Mouse (Mus musculus) left cerebral cortex, postnatal 10 days (tissue): Measurements from ENCODE around the gene Ppp2r5a. TPM values are rescaled to one million over a fixed set of nuclear protein-coding genes. Genes with fewer than 3 reads are reported as not detected.
"Not testable (repeated sequence)": the region's sequence is repeated elsewhere in the genome, so short reads cannot be mapped to it uniquely, and the experiment has no call there.

Experiments
- DNase-seq, 2 experiments: peaks; one replicate each; pipeline ENCODE4 v3.0.0; 2021 to 2022; ENCODE audit warnings: low spot score in 2 of 2, mixed read lengths in 1 of 2; ENCODE audit errors: extremely low spot score in 1 of 2
- intact Hi-C: fragments of 180-260 bp; cut with DNase I; formaldehyde crosslinking; loops from one replicate; pipeline ENCODE4 v1.15.1; 2025
- total RNA-seq, 2 experiments: library from RNA; stranded (reverse); gene quantifications; 2 replicates each; pipeline ENCODE4 v1.2.3; 2021

The Ppp2r5a gene
- 10 to 100 TPM; 60.5 to 64.3 TPM for total RNA-seq

DNA sequence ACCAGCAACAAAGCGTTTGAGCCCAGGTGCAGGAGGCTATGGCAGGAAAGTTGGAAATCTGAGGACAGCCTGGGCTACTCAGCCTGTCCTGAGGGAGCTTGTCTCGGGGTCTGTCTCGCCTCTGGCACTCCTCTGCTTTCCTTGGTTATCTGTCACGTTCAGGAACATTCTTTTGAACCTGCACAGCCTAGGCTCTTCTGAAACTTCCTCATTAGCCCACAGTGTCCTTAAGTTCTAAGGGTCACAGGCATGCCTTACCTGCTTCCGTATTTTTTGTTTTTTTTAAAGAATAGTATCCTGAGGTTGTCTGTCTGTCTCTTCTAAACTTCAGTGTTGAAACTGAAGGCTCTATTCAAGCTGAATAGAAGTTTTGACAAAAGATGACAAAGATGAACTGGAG is at the start of gene Ppp2r5a:
Ppp2r5a (minus strand) TSS at position 199 of the 400 bp plus-strand sequence.
- intact Hi-C loops: no loop called here
- DNase-seq: no peak

DNA sequence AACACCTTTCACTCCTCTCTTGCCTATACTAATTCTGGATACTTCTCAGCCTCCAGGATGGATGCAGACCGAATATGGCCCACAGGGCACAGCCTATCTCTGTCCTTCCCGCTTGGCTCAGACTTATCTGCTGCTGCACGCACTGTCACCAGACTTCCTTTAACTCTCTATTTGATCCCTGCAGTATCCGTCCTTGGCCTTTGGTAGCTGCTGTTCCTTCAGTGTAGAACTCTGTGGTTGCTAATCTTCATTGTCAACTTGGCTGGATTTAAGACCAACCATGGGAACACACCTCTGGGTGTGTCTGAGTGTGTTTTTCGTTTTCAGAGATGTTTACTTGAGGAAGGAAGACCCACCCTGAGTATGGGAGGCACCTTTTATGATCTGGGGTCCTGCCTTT is 47.5 kb upstream of the Ppp2r5a start:
- no peak for DNase-seq
- intact Hi-C loops: no loop called here

DNA sequence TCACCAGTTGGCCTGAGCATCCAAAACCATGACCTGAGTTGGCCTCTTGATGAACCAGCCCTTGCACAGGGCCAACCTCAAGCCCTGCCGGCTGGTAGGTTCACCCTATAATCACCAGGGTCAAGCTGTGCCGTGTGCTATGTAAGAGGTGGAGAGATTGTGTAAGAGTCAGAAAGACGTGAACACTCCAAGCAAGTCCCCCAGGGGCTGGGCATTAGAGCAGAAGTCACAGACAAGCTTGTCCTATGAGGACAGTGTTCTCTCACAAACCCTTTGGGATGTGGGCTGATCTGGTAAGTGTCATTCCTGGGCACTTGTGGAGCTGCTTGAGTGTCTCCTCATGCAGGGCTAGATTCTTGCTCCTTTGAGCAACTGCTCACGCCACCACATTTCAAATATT is 46.5 kb upstream of the Ppp2r5a start:
- DNase-seq: no peak
- intact Hi-C loops: no loop called here

DNA sequence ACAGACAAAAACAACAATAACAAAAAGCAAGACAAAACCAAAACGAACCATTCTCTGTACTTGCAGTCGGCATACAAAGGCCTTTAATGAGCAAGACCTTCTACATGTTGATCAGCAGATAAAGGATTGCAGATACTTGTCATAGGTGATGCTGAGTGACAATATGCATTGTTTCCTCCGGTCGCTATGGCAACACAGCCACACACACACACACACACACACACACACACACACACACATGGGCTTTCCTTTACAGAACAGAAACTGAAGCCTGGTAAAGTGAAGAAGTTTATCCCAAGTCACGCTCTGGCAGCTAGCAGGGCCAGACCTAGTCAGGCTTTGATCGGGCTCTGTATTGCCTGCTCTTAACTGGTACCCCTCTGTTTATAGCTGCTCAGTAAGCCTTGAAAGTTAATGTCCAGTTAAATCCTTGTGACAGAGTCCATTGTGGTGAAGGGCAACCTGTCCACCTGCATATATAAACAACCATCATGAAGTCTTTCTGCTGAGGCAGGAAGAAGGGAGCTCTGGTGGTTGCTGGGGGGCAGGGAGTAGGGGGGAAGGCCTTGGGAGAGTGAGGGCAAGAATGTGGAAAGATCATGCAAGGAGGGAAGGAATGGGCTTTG is 44.4 kb upstream of the Ppp2r5a start:
- intact Hi-C loops: no loop called here
- no peak for DNase-seq

DNA sequence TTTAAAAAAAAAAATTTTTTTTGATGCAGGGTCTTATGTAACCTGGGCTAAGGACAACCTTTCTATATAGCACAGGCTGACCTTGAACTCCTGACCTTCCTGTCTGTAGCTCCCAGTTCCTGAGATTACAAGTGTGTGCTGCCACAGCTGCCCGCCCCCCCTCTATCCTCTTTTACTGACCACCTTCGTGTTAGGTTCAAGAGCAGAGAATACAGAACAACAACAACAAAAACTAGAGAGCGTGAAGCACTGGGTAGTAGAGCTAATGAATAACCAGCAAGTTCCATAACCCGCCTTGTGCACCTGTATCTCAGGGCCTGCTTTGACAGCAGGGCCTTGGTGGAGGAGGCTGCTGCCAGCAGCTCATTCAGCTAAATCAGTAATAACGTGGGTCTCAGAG is 43.2 kb upstream of the Ppp2r5a start:
- DNase-seq: no peak
- intact Hi-C loops: no loop called here

DNA sequence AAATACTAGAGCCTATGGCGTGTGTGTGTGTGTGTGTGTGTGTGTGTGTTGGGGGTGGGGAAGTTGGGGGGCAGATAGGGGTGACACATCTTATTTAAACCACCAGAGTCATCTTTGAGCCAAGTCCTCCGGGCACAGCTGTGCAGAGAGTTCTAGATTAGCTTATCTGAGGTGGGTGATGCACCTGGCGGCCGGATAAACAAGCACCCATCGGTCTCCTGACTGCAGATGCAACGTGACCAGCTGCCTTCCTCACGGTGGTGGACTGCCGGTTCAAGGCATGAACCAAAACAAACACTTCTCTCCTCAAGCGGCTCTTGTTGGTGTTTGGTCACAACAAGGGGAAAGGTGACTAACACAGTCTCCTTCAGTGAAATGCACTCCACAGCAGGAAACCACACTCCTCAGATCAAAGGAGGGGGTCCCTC is 42.8 kb upstream of the Ppp2r5a start:
- intact Hi-C loops: no loop called here
- DNase-seq: no peak

DNA sequence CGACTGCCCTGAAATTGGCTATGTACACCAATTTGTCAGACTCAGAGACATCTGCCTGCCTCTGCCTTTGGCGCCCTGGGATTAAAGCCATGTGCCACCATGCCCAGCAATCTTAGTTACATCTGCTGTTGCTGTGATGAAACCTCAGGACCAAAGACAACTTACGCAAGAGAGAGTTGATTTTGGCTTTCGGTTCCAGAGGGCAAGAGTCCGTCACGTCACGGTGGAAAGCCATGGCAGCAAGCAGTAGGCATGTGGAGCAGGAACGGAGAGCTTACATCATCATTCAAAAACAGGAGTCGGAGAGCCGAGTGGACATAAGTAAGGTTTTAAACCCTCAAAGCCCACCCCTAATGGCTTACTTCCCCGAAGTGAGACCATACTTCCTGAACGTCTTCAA is 42.3 kb upstream of the Ppp2r5a start:
- DNase-seq: no peak

DNA sequence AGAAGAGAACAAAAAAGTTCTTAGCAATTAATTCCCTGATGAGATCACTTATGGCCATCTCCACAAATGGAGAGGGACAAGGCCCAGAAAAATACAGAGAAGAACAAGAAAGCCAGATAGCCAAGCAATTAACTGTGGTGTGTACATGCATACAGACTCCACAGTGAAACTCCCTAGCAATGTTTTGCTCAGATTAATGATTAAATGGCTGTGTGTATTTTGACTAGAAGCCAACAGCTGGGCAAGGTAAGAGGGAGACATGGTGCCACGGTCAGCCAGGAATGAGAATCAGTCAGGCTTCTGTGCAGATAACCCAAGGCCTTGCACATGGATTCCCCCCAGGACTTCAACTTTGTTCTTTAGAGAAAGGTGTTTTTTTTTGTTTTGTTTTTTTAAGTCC is 41.4 kb upstream of the Ppp2r5a start:
- no peak for DNase-seq
- intact Hi-C loops: no loop called here

More for the DNA sequence above, 42.3 kb upstream of the Ppp2r5a start:
- intact Hi-C loops: no loop called here

DNA sequence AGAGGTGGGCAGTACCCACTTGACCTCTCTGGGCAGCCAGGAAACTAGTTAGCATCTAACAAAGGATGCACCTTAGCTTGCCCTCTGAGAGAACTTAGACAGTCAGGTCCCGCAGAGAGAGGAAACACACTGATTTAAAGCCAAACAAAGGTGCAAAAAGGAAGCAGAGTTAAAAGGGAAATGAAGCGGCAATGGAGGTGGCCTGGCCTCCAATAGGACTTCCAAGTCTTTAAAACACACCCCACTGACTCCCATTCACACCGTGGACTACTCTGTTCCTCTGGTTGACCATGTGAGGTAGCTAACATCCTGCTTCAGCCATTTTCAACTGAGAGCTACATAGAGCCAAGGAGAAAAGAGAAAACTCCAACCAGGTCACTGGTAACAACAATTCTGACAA is 35.9 kb upstream of the Ppp2r5a start:
- intact Hi-C loops: no loop called here
- no peak for DNase-seq

DNA sequence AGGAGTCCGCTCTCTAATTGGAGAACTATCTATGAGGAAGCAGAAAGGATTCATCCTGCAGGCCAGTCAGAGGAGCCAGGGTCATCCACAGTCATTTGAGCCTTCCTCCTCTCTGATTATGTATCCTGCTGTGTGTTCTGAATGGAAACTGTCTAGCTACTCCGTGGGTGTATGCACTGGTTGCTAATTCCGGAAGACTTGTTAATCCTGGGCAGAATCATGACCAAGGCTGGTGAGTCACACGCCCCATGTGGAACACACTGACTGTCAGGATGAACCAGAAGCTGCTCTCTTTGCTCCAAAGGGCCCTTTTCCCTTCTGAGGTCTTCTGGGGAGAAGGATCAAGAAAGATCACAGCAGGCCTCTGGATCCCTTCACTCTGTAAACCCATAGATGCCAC is 35.5 kb upstream of the Ppp2r5a start:
- DNase-seq: no peak

DNA sequence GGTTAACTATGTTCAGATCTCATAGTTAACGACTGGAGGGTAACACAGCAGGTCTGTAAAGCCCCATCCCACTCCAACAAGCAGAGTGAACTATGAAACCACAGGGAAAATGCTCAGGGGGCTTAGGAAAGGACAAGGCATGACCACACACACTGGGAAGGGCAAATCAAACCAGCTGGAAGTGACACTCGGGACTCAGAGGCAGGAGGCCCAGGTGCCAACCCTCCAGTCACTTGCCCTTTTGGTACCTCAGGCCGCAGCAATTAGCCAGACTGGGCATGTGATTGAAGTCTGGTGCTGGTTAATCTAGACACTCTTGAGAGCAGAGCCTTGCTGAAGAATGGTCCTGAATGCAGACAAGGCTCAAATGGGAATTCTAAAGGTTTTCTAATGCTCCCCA is 33.6 kb upstream of the Ppp2r5a start:
- intact Hi-C loops: no loop called here
- DNase-seq: no peak

More for the DNA sequence above, 35.5 kb upstream of the Ppp2r5a start:
- intact Hi-C loops: no loop called here

DNA sequence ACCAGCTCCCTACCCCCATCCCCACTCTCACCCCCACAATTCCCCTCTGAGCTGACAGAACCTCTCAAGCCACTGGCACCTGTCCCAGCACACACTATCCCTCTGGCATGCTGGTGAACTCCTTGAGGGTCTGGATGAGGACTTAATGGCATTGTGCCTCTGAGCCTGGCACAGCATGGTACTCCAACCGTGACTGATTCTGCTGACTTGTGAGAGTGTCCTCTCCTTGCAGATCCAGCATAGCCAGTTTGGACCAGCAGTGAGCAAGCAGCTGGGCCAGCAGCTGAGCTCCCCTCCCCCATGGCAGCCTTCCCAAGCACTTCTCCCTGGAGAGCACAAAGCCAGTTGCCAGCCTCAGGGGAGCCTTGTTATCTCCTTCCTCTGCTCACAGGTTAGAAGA is 32.3 kb upstream of the Ppp2r5a start:
- intact Hi-C loops: no loop called here
- peak; percentile 50 to 81 for DNase-seq

DNA sequence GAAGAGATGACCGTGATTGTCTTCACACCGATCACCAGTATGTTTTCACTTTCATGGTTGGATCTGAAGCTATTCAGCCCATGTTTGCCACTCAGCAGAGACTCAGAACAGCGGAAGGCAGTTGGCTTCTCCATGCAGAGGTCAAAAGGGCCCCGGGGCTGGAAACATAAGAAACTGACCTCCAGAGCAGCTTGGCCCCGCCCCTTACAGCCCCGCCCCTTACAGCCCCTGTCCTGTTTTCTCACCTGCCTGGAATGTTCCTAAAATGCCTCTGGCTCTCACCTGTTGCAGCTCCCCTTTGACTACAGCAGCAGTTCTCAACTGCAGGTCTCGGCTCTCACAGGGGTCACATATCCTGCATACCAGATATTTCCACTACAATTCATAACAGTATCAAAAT is 29.5 kb upstream of the Ppp2r5a start:
- intact Hi-C loops: loop anchor here (5.0 kb wide), 1 partner anchor 65 kb away; no protein-coding TSS in a partner anchor
- DNase-seq: no peak

DNA sequence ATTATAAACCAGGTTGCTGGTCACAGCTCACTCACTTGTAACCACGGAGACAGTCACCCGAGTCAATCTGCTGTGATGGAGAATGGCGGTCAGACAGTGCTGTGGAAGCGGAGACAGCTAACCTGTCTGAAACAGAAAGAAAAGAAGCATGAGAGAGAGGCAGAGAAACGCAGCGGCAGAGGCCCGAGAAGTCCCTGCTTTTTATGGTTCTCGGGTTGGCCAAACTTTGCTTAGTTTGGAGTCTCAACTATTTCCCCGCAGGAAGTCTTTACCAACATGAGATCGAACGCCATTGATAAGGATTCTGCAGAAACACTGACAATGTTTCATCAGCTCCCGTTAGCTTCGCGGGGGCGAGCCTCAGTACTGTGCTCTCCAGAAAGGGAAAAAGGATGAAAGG is 29.0 kb upstream of the Ppp2r5a start:
- no peak for DNase-seq

DNA sequence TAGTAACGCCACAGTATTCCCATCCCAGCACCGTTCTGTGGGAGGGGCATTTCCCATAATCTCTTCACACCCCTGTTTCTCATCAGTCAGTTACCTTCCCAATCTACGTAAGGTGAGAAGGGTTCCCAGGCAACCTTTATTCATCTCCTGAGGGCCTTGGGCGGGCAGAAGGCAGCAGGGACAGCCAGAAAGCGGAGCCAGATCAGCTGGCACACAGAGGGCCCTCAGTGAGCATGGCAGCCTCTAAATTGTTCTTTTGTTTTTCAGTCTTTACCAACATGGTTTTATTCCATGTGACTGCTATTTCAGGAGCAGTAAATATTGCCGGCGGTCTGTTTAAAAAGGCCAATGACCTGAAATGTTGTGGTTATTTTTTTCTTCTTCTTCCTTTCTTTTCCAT is 27.0 kb upstream of the Ppp2r5a start:
- intact Hi-C loops: loop anchor here (5.0 kb wide), 1 partner anchor 67 kb away; no protein-coding TSS in a partner anchor
- no peak for DNase-seq

More for the DNA sequence above, 29.0 kb upstream of the Ppp2r5a start:
- intact Hi-C loops: loop anchor here (5.0 kb wide), 1 partner anchor 65 kb away; no protein-coding TSS in a partner anchor

DNA sequence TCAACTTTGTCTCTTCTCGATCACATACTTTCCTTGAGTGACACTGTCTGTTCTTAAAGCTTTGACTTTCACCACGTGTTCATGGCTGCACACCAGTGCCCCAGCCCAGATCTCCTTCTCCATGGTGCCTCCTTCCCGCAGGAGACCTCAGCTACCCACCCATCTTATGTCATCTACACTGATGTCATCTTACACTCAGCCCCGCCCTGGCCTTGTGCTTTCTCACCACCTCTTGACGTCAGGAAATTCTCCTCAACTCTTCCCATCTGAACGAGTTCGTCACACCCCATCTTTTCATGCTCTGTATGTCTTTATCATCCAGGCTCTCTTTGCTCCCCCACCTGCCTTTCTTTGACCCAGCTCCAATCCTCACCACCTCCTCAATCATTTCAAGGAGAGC is 22.8 kb upstream of the Ppp2r5a start:
- no peak for DNase-seq
- intact Hi-C loops: no loop called here

DNA sequence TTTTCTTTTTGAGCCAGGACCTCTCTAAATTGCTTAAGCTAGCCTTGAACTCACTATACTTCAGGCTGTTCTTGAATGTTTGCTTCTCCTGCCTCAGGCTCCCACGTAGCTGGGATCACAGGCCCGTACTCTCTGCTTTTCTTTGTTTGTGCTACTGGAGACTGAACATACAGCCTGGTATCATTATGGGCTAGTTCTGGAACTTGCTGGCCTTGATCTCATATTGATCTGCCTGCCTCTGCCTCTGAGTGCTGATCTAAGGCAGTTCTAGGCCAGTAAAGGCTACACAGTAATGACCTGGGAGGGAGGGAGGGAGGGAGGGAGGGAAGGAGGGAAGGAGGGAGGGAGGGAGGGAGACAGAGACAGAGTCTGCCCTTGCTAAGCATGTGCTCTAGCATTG is 20.1 kb upstream of the Ppp2r5a start:
- intact Hi-C loops: no loop called here
- DNase-seq: no peak

DNA sequence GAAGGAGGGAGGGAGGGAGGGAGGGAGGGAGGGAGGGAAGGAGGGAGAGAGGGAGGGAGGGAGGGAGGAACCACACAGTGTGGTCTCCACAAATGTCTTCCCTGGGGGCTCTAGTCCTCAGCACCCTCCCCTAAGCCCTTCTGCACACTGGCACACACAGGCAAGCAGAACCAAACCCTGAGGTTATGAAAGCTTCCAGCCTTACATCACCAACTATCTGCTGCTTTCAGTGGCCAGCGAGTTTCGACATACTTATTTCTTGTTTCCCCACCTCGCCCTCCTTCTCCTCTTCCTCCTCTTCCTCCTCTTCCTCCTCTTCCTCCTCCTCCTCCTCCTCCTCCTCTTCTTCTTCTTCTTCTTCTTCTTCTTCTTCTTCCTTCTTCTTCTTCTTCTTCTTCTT is 19.6 kb upstream of the Ppp2r5a start:
- DNase-seq, intact Hi-C loops: not testable (repeated sequence)

DNA sequence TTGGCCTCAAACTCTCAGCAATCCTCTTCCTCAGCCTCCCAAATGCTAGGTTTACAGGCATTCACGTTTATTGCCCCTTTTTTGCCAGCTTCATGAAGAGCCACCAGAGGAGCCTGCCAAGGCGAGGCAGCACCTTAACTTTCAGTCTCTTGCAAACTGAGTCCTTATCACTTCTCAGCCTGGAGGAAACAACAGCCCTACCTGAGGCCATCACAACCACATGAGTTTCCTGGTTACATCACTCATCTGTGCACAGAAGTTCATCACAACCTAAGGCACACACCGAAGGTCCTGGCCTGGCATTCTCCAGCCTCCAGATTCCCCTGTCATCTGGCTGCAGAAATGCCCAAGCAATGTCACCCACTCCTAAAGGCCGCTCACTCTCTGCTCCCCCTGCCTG is 19.1 kb upstream of the Ppp2r5a start:
- intact Hi-C loops: no loop called here
- no peak for DNase-seq

DNA sequence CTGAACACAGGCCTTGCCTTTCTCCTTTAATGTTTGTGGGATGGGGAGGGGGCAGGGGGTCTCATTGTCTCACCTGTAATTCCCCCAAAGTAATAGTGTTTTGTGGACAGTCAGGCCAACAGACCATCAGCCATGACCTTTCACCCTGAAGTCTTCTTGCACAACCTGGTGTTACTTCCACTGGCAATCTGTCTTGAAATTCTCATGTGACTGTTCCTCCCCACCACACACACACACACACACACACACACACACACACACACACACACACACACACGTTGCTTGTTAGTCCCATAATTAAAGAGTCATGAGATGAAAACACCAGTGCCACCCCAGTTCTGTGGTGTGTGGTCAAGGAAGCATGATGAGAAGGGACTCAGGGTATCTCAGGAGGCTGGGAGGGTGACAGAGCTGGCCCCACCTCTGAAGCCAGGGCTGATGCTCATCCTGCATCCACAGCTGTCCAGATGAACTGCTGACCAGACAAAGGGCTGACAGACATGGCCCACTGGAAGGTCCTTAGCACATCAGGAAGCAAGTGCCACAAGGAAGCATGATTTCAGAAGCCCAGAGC is 18.4 kb upstream of the Ppp2r5a start:
- DNase-seq: no peak
- intact Hi-C loops: no loop called here

DNA sequence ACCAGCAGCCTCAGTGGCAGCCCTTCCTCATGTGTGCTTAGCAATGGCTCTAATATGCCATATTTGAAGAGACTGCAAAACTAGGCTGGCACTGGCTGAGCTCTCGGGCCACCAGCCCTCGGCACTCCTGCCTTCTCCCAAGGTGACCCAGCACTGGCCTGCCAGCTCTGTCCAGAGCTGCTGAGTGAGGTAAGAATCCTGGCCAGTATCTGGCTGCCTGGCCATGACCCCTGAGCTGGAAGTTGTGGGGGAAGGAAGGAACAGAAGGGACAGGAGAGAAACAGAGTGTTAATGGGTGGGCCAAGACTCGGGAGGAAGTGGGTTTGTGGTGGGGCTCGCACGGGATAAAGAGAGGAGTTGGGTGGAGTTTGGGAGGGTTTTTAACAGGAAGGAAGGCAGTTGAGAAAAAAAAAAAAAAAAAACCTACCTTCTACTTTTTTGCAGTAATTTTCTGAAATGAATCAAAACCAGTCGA is 17.9 kb upstream of the Ppp2r5a start:
- no peak for DNase-seq
- intact Hi-C loops: no loop called here
